Mouse (Mus musculus) midbrain, embryonic 12.5 days (tissue): ENCODE data around the gene Klf14. TPM values are rescaled to one million over a fixed set of nuclear protein-coding genes. Genes with fewer than 3 reads are reported as not detected.

Experiments used
- ATAC-seq: fragments of 200-750 bp; cut with Nextera tagmentation; 2 replicates; pipeline ENCODE4 v1.8.0; 2017; ENCODE audit warnings: low read depth, moderate TSS enrichment, moderate library complexity; ENCODE audit not compliant: low FRiP score
- H3K27ac ChIP-seq: fragments of 300-500 bp; sonication (generic); replicated peaks from 2 replicates; pipeline ENCODE4 v1.5.1; 2016; ENCODE audit warnings: mild to moderate bottlenecking
- H3K27me3 ChIP-seq: fragments of 300-500 bp; sonication (generic); 2 replicates; pipeline ENCODE4 v1.6.1; 2016; ENCODE audit warnings: mild to moderate bottlenecking
- H3K36me3 ChIP-seq: fragments of 300-500 bp; sonication (generic); 2 replicates; pipeline ENCODE4 v1.6.1; 2016
- H3K4me1 ChIP-seq: fragments of 300-500 bp; sonication (generic); 2 replicates; pipeline ENCODE4 v1.6.1; 2016
- H3K4me2 ChIP-seq: fragments of 300-500 bp; sonication (generic); replicated peaks from 2 replicates; pipeline ENCODE4 v1.6.1; 2016; ENCODE audit warnings: mild to moderate bottlenecking, moderate library complexity
- H3K4me3 ChIP-seq: fragments of 300-500 bp; sonication (generic); 2 replicates; pipeline ENCODE4 v1.5.1; 2016; ENCODE audit warnings: mild to moderate bottlenecking
- H3K9ac ChIP-seq: fragments of 300-500 bp; sonication (generic); replicated peaks from 2 replicates; pipeline ENCODE4 v1.6.1; 2016; ENCODE audit warnings: mild to moderate bottlenecking, moderate library complexity
- H3K9me3 ChIP-seq: fragments of 300-500 bp; sonication (generic); 2 replicates; pipeline ENCODE4 v1.6.1; 2016; ENCODE audit warnings: mild to moderate bottlenecking
- WGBS: fragments of 180-500 bp; shearing (Covaris S2); methylation state at CpG from one replicate; pipeline ENCODE4 v1.1.7; 2016; 5-methylcytosine and 5-hydroxymethylcytosine counted together
- polyA plus RNA-seq: library from polyadenylated mRNA; unstranded; fragments of >200 nt; fragmentation: Nextera tagmentation; extraction: Ambion mirVana; gene quantifications from 2 replicates; pipeline ENCODE4 v1.2.1, GENCODE M21; 2016

Gene Klf14
- polyA plus RNA-seq, 1 experiment from 2014 or later: 0.42 TPM

DNA sequence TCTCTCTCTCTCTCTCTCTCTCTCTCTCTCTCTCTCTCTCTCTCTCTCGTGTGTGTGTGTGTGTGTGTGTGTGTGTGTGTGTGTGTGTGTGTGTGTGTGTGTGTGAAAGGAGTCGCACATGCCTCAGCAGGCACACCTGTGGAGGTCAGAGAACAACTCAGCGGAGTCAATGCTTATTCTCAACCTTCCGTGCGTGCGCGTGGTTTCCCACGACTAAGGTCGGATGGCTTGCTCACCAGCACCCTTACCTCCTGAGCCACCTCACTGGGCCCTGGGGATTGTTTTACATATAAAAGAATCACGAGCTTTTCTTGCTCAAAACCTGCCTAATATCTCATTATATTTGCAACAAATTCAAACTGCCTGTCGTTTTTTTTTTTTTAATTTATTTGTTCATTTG lies 37.1 kb downstream of the Klf14 start:
- Histone ChIP-seq H3K36me3 (no peaks in the 10 kb centered on the region), H3K4me1 (no peaks in the 10 kb centered on the region), H3K27me3 (peaks cover 3% of the 10 kb centered on the region; the same call in 1 of the 2 replicates), H3K4me2 (no peak overlapping the region), H3K9me3 (no peaks in the 10 kb centered on the region), H3K27ac (no peak overlapping the region), H3K9ac (no peak overlapping the region), H3K4me3 (no peak overlapping the region)
- no peak for ATAC-seq
- WGBS: 69% methylated on average over 10 of the region's 11 CpGs

DNA sequence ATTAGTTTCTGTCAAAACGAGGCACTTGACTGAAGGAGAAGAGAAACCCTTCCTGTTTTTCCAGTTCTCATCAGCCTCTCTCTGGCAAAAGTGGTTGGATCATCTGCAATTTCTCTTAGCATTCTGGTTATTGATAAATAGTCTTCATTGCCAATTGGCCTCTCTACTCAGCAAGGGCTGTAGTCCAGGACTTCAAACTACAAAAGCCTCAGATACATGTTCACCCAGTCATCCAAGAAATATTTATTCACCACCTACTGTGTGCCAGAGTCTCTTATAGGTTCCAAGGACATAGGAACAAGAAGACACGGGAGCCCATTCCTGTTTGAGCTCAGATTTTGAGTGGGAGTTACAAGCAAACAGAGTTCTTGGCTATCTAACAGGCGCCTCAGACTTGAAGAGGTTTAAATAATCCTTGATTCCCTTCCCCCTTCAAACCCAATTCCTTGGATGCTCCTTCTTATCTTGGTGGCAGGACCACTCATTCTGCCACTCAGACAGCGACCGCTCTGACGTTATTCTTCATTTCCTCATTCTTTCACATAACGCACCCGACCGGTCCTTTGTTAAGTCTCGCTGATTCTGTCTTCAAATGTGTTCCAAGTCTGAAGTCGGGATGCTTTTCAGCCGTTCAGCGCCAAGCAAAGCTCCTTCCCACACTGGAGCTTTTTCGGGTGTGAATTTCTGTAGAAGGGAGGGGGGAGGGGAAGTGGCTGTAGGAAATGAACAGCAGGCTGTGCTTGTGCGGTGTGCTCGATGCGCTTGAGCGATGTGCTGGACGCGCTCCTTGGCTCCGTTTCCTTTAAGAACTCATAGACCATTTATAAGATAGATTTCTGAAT lies 37.8 kb downstream of the Klf14 start:
- Histone ChIP-seq H3K36me3 (no peaks in the 10 kb centered on the region), H3K4me1 (no peaks in the 10 kb centered on the region), H3K27ac (no peak overlapping the region), H3K9me3 (no peaks in the 10 kb centered on the region), H3K4me3 (peak overlapping the region; percentile 13), H3K27me3 (peaks cover 3% of the 10 kb centered on the region; the same call in 1 of the 2 replicates), H3K9ac (0 out of 2 replicates have a peak overlapping the region, but pooled peaks have one; percentile 35), H3K4me2 (peak overlapping the region; percentile 47)
- no peak for ATAC-seq
- 42% methylated on average over 21 of the region's 21 CpGs for WGBS

DNA sequence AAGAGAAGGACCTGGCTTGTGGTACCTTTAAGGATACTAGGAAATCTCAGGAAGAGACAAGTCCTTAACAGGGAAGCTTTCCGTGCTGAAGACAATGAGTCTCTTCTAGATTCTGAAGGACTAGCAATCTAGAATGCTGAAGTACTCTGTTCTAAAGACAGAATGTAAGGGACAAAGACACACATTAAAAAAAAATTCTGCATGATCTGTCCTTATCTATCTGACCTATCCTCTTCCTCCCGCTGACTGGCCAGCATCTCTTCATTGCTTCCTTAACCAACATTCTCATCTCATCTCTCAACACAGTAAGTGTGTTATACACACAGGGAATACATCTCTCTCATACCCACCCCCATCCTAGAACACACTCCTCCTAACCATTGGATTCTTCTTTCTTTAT lies 43.4 kb downstream of the Klf14 start, which contains the start of gene Tsga13:
TSS of gene Tsga13 (minus strand) at position 101 of the 400 bp plus-strand sequence.
- 93% methylated on average over 2 of the region's 2 CpGs for WGBS
- no peak for ATAC-seq
- no peak within 1 kb of the TSS for H3K27ac ChIP-seq

DNA sequence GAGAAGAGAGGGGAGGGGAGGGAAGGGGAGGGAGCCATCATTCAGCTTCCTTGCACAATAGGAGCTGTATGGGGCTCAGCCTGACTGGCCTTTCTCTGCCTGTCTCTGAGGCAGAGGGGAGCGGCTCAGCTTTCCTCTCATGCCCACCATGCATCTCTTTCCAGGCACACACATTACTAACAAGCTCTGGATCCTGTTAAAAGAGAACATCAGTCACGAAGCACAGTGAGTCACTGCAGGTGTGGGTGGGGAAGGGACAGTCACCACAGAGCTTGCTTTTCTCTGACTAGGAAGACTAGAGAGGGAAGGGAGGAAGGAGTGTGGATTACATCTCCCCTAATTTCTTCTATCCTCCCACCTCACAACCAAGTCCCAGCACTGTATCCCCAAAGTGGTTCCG lies 50.9 kb downstream of the Klf14 start:
- peaks cover 6% of the 10 kb centered on the region for H3K4me1 ChIP-seq
- H3K4me3 ChIP-seq: no peak overlapping the region
- H3K36me3 ChIP-seq: no peaks in the 10 kb centered on the region
- H3K9me3 ChIP-seq: no peaks in the 10 kb centered on the region
- WGBS: 40% methylated on average over 3 of the region's 3 CpGs
- no peak overlapping the region for H3K9ac ChIP-seq
- H3K27me3 ChIP-seq: no peaks in the 10 kb centered on the region
- H3K4me2 ChIP-seq: no peak overlapping the region
- no peak overlapping the region for H3K27ac ChIP-seq
- no peak for ATAC-seq

More for the DNA sequence above, 43.4 kb downstream of the Klf14 start, which contains the start of gene Tsga13:
- no peak within 1 kb of the TSS for H3K4me2 ChIP-seq
- no peak within 1 kb of the TSS for H3K9ac ChIP-seq
- H3K4me1 ChIP-seq: no peaks in the 10 kb centered on the region
- H3K36me3 ChIP-seq: no peaks in the 10 kb centered on the region
- H3K4me3 ChIP-seq: no peak within 1 kb of the TSS
- no peaks in the 10 kb centered on the region for H3K27me3 ChIP-seq
- no peaks in the 10 kb centered on the region for H3K9me3 ChIP-seq

Other genes starting within 250 kb of the Klf14 start
- 584 and 614 TPM in 2 replicates for gene Mest, start 235.5 kb downstream of the Klf14 start, polyA plus RNA-seq
- gene Copg2, start 62.3 kb downstream of the Klf14 start, polyA plus RNA-seq: 32.6 and 37.4 TPM in 2 replicates
- 0.20 TPM in 1 of 2 replicates, not detected in the other for gene Tsga13, start 43.5 kb downstream of the Klf14 start, polyA plus RNA-seq